Mouse (Mus musculus): Measurements from ENCODE around the gene Fank1. TPM values are rescaled to one million over a fixed set of nuclear protein-coding genes. Genes with fewer than 3 reads are reported as not detected.
A peak's percentile ranks its signal among the peaks of the same experiment; 100 is the strongest.

The Fank1 gene
- polyA plus RNA-seq, 1 experiment: 0.14 TPM

DNA sequence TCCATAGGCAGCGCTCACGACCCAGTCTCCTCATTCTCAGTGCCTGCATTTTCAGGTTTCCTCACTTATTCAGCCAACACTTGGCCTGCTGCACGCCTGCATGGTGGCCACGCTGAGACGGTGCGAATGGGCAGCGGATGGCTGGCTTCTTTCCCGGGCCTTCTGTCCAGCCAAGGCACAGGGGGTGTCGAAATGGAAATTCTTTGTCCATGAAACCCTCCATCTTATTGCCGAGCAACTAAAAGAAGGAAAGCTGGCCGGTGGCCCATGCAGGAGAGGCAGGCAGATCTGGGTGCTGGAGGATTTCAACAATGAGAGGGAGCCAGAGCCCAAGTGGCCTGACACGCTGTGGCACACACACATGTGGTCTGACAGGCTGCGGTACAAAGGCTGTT is 10.8 kb upstream of the Fank1 start:
- no peak for TF ChIP-seq MYOG (IDR thresholded peaks at IDR 0.05; ENCODE audit: control insufficient read depth in 1 of 3, insufficient read depth in 1 of 3, insufficient read length in 2 of 3, low read depth in 2 of 3)
- no peak for TF ChIP-seq SRF (IDR thresholded peaks at IDR 0.05; ENCODE audit: control insufficient read depth, insufficient read length, low read depth)
- TF ChIP-seq POLR2AphosphoS2 (IDR thresholded peaks at IDR 0.05; ENCODE audit: insufficient read length, low read depth): no peak
- TF ChIP-seq REST (IDR thresholded peaks at IDR 0.05; ENCODE audit: insufficient read depth, insufficient read length): no peak
- TF ChIP-seq TCF3 (IDR thresholded peaks at IDR 0.05; ENCODE audit: insufficient read length, low read depth): no peak
- TF ChIP-seq POLR2A (IDR thresholded peaks at IDR 0.05; ENCODE audit: insufficient read length, low read depth): no peak
- TF ChIP-seq E2F4 (IDR thresholded peaks at IDR 0.05; ENCODE audit: insufficient read depth): no peak
- no peak for TF ChIP-seq MYOD1 (IDR thresholded peaks at IDR 0.05; ENCODE audit: control insufficient read depth in 1 of 3, insufficient read length in 2 of 3, low read depth in 2 of 3)
- no peak for TF ChIP-seq TCF12 (IDR thresholded peaks at IDR 0.05; ENCODE audit: insufficient read depth, poor library complexity, severe bottlenecking)
- TF ChIP-seq USF1 (IDR thresholded peaks at IDR 0.05; ENCODE audit: low read depth): no peak
- TF ChIP-seq MAX (IDR thresholded peaks at IDR 0.05; ENCODE audit: low read depth): no peak
- no peak for TF ChIP-seq CEBPB (IDR thresholded peaks at IDR 0.05; ENCODE audit: insufficient read depth, poor library complexity, severe bottlenecking)
- no peak overlapping the region for H3K4me2 ChIP-seq (ENCODE audit: low read depth)
- H3K27me3 ChIP-seq (ENCODE audit: control insufficient read depth, insufficient read depth, insufficient read length): no peaks in the 10 kb centered on the region
- no peak overlapping the region for H3K4me3 ChIP-seq
- no peak overlapping the region for H3ac ChIP-seq (ENCODE audit: control insufficient read depth, insufficient read length)
- H3K79me2 ChIP-seq (ENCODE audit: control insufficient read depth, insufficient read depth): no peaks in the 10 kb centered on the region
- no peaks in the 10 kb centered on the region for H3K36me3 ChIP-seq (ENCODE audit: control insufficient read depth, insufficient read depth)

DNA sequence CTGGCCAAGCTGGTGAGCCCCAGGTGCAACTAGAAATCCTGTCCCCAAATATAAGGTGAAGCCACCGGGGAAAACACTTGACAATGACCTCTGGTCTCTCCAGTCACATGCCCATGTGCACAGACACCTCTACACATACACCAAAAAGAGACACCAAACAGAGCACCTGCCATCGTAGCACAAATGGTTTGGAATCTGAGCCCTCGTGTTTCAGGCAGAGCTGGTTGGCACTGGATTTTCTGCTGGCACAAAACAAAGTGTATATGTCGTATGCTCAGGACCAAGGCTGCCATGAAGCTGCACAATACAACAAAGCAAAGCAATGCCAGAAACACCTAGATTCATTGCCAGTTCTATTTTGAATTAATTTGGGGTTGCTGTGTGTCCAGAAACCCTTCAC is 8.6 kb upstream of the Fank1 start:
- H3ac ChIP-seq (ENCODE audit: control insufficient read depth, insufficient read length): no peak overlapping the region
- no peaks in the 10 kb centered on the region for H3K36me3 ChIP-seq (ENCODE audit: control insufficient read depth, insufficient read depth)
- H3K79me2 ChIP-seq (ENCODE audit: control insufficient read depth, insufficient read depth): peaks cover 7% of the 10 kb centered on the region
- H3K27me3 ChIP-seq (ENCODE audit: control insufficient read depth, insufficient read depth, insufficient read length): no peaks in the 10 kb centered on the region
- no peak for TF ChIP-seq E2F4 (IDR thresholded peaks at IDR 0.05; ENCODE audit: insufficient read depth)
- TF ChIP-seq POLR2A (IDR thresholded peaks at IDR 0.05; ENCODE audit: insufficient read length, low read depth): no peak
- no peak for TF ChIP-seq CEBPB (IDR thresholded peaks at IDR 0.05; ENCODE audit: insufficient read depth, poor library complexity, severe bottlenecking)
- TF ChIP-seq MYOG (IDR thresholded peaks at IDR 0.05; ENCODE audit: control insufficient read depth in 1 of 3, insufficient read depth in 1 of 3, insufficient read length in 2 of 3, low read depth in 2 of 3): no peak
- TF ChIP-seq REST (IDR thresholded peaks at IDR 0.05; ENCODE audit: insufficient read depth, insufficient read length): no peak
- TF ChIP-seq SRF (IDR thresholded peaks at IDR 0.05; ENCODE audit: control insufficient read depth, insufficient read length, low read depth): no peak
- TF ChIP-seq MYOD1 (IDR thresholded peaks at IDR 0.05; ENCODE audit: control insufficient read depth in 1 of 3, insufficient read length in 2 of 3, low read depth in 2 of 3): no peak
- no peak for TF ChIP-seq TCF12 (IDR thresholded peaks at IDR 0.05; ENCODE audit: insufficient read depth, poor library complexity, severe bottlenecking)
- no peak for TF ChIP-seq MAX (IDR thresholded peaks at IDR 0.05; ENCODE audit: low read depth)
- no peak for TF ChIP-seq TCF3 (IDR thresholded peaks at IDR 0.05; ENCODE audit: insufficient read length, low read depth)
- no peak for TF ChIP-seq POLR2AphosphoS2 (IDR thresholded peaks at IDR 0.05; ENCODE audit: insufficient read length, low read depth)
- no peak for TF ChIP-seq USF1 (IDR thresholded peaks at IDR 0.05; ENCODE audit: low read depth)
- H3K4me2 ChIP-seq (ENCODE audit: low read depth): no peak overlapping the region
- H3K4me3 ChIP-seq: no peak overlapping the region

DNA sequence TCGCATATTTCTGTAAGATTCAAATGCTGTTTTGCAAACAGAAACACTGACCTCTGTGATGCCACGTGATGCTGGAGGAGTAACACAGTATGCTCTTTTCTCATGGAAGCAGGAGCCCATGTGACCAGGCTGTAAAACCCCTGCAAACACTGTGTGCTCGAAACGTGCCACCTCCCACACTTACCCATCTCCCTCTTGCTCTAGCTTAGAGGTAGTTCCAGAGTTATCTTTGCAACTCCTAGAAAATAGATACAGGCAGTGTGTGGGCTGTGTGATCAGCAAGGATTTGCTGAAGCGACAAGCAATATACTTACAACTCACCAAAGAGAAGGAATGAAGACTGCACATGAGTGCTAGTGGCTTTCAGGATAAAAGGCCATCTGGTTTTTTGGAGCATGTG is 8.1 kb upstream of the Fank1 start:
- H3K4me3 ChIP-seq: no peak overlapping the region
- H3K79me2 ChIP-seq (ENCODE audit: control insufficient read depth, insufficient read depth): peaks cover 7% of the 10 kb centered on the region
- H3K4me2 ChIP-seq (ENCODE audit: low read depth): no peak overlapping the region
- no peaks in the 10 kb centered on the region for H3K27me3 ChIP-seq (ENCODE audit: control insufficient read depth, insufficient read depth, insufficient read length)
- no peak overlapping the region for H3ac ChIP-seq (ENCODE audit: control insufficient read depth, insufficient read length)
- TF ChIP-seq MAX (IDR thresholded peaks at IDR 0.05; ENCODE audit: low read depth) (no peak), CEBPB (IDR thresholded peaks at IDR 0.05; ENCODE audit: insufficient read depth, poor library complexity, severe bottlenecking) (no peak)
- no peaks in the 10 kb centered on the region for H3K36me3 ChIP-seq (ENCODE audit: control insufficient read depth, insufficient read depth)

DNA sequence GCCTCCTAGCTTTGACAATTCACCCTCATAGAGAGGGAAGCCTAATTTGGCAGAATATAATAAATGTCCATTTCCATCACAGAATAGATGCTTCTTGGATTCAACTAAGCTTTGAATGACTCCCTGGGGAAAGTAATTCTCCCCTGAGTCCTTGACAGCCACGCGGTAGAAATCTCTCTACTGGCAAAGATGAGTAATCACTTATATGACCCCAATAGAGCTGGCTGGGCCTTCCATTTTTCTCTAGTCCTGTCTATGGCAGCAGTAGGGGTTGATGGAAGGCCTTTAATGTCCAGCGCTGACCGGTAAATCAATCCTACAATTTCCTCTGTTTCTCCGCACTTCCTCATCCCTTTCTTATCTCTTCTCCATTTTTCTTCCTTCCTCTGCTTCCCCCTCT is 1.5 kb upstream of the Fank1 start:
- TF ChIP-seq CEBPB (IDR thresholded peaks at IDR 0.05; ENCODE audit: insufficient read depth, poor library complexity, severe bottlenecking): no peak
- no peak for TF ChIP-seq TCF12 (IDR thresholded peaks at IDR 0.05; ENCODE audit: insufficient read depth, poor library complexity, severe bottlenecking)
- no peak for TF ChIP-seq SRF (IDR thresholded peaks at IDR 0.05; ENCODE audit: control insufficient read depth, insufficient read length, low read depth)
- TF ChIP-seq POLR2AphosphoS2 (IDR thresholded peaks at IDR 0.05; ENCODE audit: insufficient read length, low read depth): no peak
- TF ChIP-seq TCF3 (IDR thresholded peaks at IDR 0.05; ENCODE audit: insufficient read length, low read depth): no peak
- TF ChIP-seq REST (IDR thresholded peaks at IDR 0.05; ENCODE audit: insufficient read depth, insufficient read length): no peak
- TF ChIP-seq E2F4 (IDR thresholded peaks at IDR 0.05; ENCODE audit: insufficient read depth): no peak
- TF ChIP-seq POLR2A (IDR thresholded peaks at IDR 0.05; ENCODE audit: insufficient read length, low read depth): no peak
- TF ChIP-seq MYOD1 (IDR thresholded peaks at IDR 0.05; ENCODE audit: control insufficient read depth in 1 of 3, insufficient read length in 2 of 3, low read depth in 2 of 3): no peak
- no peak for TF ChIP-seq MYOG (IDR thresholded peaks at IDR 0.05; ENCODE audit: control insufficient read depth in 1 of 3, insufficient read depth in 1 of 3, insufficient read length in 2 of 3, low read depth in 2 of 3)
- TF ChIP-seq USF1 (IDR thresholded peaks at IDR 0.05; ENCODE audit: low read depth): no peak
- TF ChIP-seq MAX (IDR thresholded peaks at IDR 0.05; ENCODE audit: low read depth): no peak
- H3K36me3 ChIP-seq (ENCODE audit: control insufficient read depth, insufficient read depth): no peaks in the 10 kb centered on the region
- H3K27me3 ChIP-seq (ENCODE audit: control insufficient read depth, insufficient read depth, insufficient read length): no peaks in the 10 kb centered on the region
- H3ac ChIP-seq (ENCODE audit: control insufficient read depth, insufficient read length): no peak overlapping the region
- peaks cover 12% of the 10 kb centered on the region for H3K79me2 ChIP-seq (ENCODE audit: control insufficient read depth, insufficient read depth)
- H3K4me2 ChIP-seq (ENCODE audit: low read depth): peak overlapping the region; percentile 64
- peak overlapping the region; percentile 40 for H3K4me3 ChIP-seq

Data from myocyte (in vitro differentiated cells).